Mouse (Mus musculus) liver, adult 2 months (tissue): ENCODE data around the gene Trarg1. TPM values are rescaled to one million over a fixed set of nuclear protein-coding genes. Genes with fewer than 3 reads are reported as not detected.

Experiments used
- DNase-seq: peaks from one replicate; pipeline ENCODE4 v3.0.0-alpha.2; 2011; ENCODE audit warnings: low read depth, low spot score; ENCODE audit errors: extremely low read depth
- H3K27ac ChIP-seq: fragments of 200-500 bp; replicated peaks from 2 replicates; pipeline ENCODE4 v1.5.1; 2012; ENCODE audit warnings: low read depth, mild to moderate bottlenecking, control low read depth, inconsistent platforms, low read length; ENCODE audit not compliant: insufficient read depth
- H3K27me3 ChIP-seq: fragments of 200-500 bp; 2 replicates; pipeline ENCODE4 v1.6.1; 2012; ENCODE audit warnings: mild to moderate bottlenecking, moderate library complexity, low read length, inconsistent platforms; ENCODE audit not compliant: control insufficient read depth, insufficient read depth
- H3K36me3 ChIP-seq: fragments of 200-500 bp; 2 replicates; pipeline ENCODE4 v1.6.1; 2012; ENCODE audit warnings: low read length, inconsistent platforms; ENCODE audit not compliant: control insufficient read depth, insufficient read depth
- H3K4me1 ChIP-seq: fragments of 200-500 bp; 2 replicates; pipeline ENCODE4 v1.6.1; 2011; ENCODE audit warnings: low read length; ENCODE audit not compliant: control insufficient read depth, insufficient read depth
- H3K4me3 ChIP-seq: fragments of 200-500 bp; 2 replicates; pipeline ENCODE4 v1.5.1; 2011; ENCODE audit warnings: low read depth, mild to moderate bottlenecking, control low read depth, low read length, moderate library complexity; ENCODE audit not compliant: insufficient read depth
- H3K79me2 ChIP-seq: fragments of 200-500 bp; 2 replicates; pipeline ENCODE4 v1.6.1; 2012; ENCODE audit warnings: inconsistent platforms, mild to moderate bottlenecking, low read length, moderate library complexity; ENCODE audit not compliant: control insufficient read depth, insufficient read depth
- H3K9ac ChIP-seq: fragments of 200-500 bp; 2 replicates; pipeline ENCODE4 v1.6.1; 2012; ENCODE audit warnings: low read depth, mild to moderate bottlenecking, control low read depth, inconsistent platforms, low read length
- CTCF ChIP-seq: fragments of 200-500 bp; IDR thresholded peaks from 2 replicates; pipeline ENCODE4 v1.5.1; 2011; ENCODE audit warnings: low read depth, low read length, control low read depth
- POLR2A ChIP-seq: fragments of 200-500 bp; IDR thresholded peaks from 2 replicates; pipeline ENCODE4 v1.6.1; 2011; ENCODE audit warnings: low read length, control low read depth; ENCODE audit not compliant: insufficient read depth; ENCODE audit errors: extremely low read depth
- WGBS: fragments of 180-500 bp; shearing (Covaris S2); methylation state at CpG from one replicate; pipeline ENCODE4 v1.1.7; 2018; 5-methylcytosine and 5-hydroxymethylcytosine counted together
- polyA plus RNA-seq: library from polyadenylated mRNA; depleted of rRNA; stranded (reverse); fragments of >200 nt; gene quantifications from 2 replicates; pipeline ENCODE4 v1.2.3, GENCODE M21; 2012
- total RNA-seq: library from RNA; depleted of rRNA; stranded (reverse); fragments of >200 nt; gene quantifications from 2 replicates; pipeline ENCODE4 v1.2.3, GENCODE M21; 2014

Trarg1 gene
- total and polyA plus RNA-seq, 2 experiments, result 0.09 to 0.18 TPM

DNA sequence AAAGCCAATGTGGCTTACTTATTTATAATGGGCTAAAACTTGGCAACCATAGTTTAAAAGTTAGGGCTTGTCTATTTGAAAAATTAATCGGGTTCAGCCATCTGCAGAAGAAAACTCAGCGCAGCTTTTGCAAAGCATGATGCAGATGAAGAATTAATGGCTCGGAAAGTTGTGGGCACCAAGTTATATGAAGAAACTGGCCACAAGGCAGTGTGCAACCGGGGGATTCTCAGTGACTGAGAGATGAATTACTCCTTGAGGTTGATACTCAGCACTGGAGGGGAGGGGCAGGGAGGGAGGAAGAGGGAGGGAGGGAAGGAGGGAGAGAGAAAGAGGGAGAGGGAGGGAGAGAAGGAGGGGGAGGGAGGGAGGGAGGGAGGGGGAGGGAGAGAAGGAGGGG is 37.4 kb downstream of the Trarg1 start:
- Histone ChIP-seq H3K27me3 (no peaks in the 10 kb centered on the region), H3K79me2 (no peaks in the 10 kb centered on the region), H3K4me1 (no peaks in the 10 kb centered on the region), H3K4me3 (no peak overlapping the region), H3K9ac (no peak overlapping the region), H3K27ac (no peak overlapping the region), H3K36me3 (no peaks in the 10 kb centered on the region)
- WGBS, result 83% methylated on average over 4 of the region's 4 CpGs
- TF ChIP-seq CTCF, result no peak
- no peak for DNase-seq

DNA sequence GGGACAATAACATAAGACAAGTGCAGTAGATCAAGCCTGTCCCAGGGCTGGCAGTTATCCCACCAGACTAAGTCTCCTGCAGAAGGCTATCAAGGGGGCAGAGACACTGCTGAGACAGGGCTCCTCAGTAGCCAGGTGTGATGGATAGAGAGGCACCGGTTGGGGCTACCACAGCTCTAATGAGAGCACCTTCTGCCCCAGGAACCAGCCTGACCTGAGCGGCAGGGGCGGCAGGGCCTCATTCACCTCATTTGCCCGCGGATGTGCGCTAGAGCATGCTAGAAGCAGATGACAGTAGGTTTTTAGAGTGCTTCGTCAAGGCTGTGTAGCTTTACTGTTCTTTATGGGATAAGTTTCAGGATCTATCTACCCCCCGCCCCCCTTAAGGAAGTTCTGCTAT is 44.3 kb downstream of the Trarg1 start:
- Histone ChIP-seq H3K4me3 (no peak overlapping the region), H3K4me1 (no peaks in the 10 kb centered on the region), H3K36me3 (peaks cover 4% of the 10 kb centered on the region; the same call in 1 of the 2 replicates), H3K79me2 (no peaks in the 10 kb centered on the region), H3K27ac (no peak overlapping the region), H3K9ac (no peak overlapping the region), H3K27me3 (no peaks in the 10 kb centered on the region)
- DNase-seq, result no peak
- TF ChIP-seq CTCF, result no peak
- TF ChIP-seq POLR2A, result no peak
- WGBS, result 87% methylated on average over 8 of the region's 8 CpGs

- H3K27me3 ChIP-seq, result no peaks in the 10 kb centered on the region
- 98% methylated on average over 11 of the region's 11 CpGs for WGBS
- no peaks in the 10 kb centered on the region for H3K79me2 ChIP-seq
- peaks cover 13% of the 10 kb centered on the region; the same call in 1 of the 2 replicates for H3K36me3 ChIP-seq
- no peak for TF ChIP-seq POLR2A
- no peak for TF ChIP-seq CTCF
- no peak overlapping the region for H3K4me3 ChIP-seq
- H3K9ac ChIP-seq, result no peak overlapping the region
- peaks cover 2% of the 10 kb centered on the region; the same call in 1 of the 2 replicates for H3K4me1 ChIP-seq
- H3K27ac ChIP-seq, result no peak overlapping the region
- no peak for DNase-seq
These were observed 48.5 kb downstream of the Trarg1 start for GRCm38 (mm10) chr11:76728093-76728492.

DNA sequence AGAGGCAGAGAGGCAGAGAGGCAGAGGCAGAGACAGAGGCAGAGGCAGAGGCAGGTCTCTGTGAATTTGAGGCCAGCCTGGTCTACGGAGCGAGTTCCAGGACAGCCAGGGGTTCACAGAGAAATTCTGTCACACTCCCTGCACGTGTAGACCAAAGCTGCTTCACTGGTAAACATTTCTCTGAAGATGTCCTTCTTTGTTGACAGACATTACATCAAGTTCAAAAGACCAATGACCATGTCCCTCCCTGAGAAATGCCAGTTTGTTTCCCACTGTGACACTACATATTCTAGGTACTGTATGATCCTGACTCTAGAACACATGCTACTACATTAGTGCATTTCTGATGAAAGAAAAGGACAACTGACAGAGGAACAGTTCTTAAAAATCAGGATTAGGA is 51.0 kb downstream of the Trarg1 start:
- peak overlapping the region; percentile 33; the same call in 1 of the 2 replicates for H3K9ac ChIP-seq
- WGBS, result 7% methylated on average over 3 of the region's 3 CpGs
- peak overlapping the region; percentile 33 for H3K27ac ChIP-seq
- peaks cover 2% of the 10 kb centered on the region; the same call in 1 of the 2 replicates for H3K4me1 ChIP-seq
- no peaks in the 10 kb centered on the region for H3K27me3 ChIP-seq
- TF ChIP-seq CTCF, result no peak
- TF ChIP-seq POLR2A, result no peak
- peak; percentile 81 for DNase-seq
- no peak overlapping the region for H3K4me3 ChIP-seq
- no peaks in the 10 kb centered on the region for H3K79me2 ChIP-seq
- peaks cover 22% of the 10 kb centered on the region; the same call in 1 of the 2 replicates for H3K36me3 ChIP-seq

GRCm38 (mm10) chr11:76734560-76734959 is 55.0 kb downstream of the Trarg1 start:
- DNase-seq, result no peak
- Histone ChIP-seq H3K27ac (no peak overlapping the region), H3K4me1 (peaks cover 2% of the 10 kb centered on the region; the same call in 1 of the 2 replicates), H3K36me3 (peaks cover 22% of the 10 kb centered on the region), H3K4me3 (no peak overlapping the region), H3K27me3 (no peaks in the 10 kb centered on the region), H3K79me2 (no peaks in the 10 kb centered on the region), H3K9ac (no peak overlapping the region)
- TF ChIP-seq CTCF, result no peak
- TF ChIP-seq POLR2A, result no peak
- 77% methylated on average over 3 of the region's 3 CpGs for WGBS

DNA sequence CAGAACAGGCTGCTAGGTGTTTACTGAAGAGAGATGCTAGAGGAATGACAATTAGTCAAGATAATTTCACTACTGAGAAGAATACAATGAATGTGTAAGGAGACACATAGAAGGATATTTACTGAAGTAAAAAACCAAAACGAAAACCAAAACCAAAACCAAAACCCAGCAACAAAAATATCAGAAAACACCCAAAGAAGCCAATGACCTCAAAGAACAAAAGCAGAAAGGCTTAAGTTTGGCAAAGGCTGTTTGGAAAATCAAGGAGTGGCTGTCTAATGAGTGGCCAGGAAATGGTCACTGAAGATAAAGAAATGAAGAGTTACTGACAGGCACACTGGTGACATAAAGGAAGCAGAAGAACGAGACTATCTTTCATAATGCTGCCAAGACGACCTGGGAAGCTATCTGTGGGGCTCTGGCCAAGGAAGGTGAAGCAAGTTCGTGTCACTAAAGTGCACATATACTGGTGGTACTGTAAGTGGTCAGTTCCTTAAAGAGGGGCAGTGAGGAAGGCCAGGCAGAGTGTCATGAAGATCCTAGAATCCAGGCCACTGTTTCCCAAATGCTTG is 56.2 kb downstream of the Trarg1 start:
- peaks cover 19% of the 10 kb centered on the region for H3K36me3 ChIP-seq
- no peak for DNase-seq
- no peak overlapping the region for H3K4me3 ChIP-seq
- WGBS, result 33% methylated on average over 4 of the region's 4 CpGs
- no peak for TF ChIP-seq POLR2A
- H3K27me3 ChIP-seq, result no peaks in the 10 kb centered on the region
- no peak overlapping the region for H3K9ac ChIP-seq
- peaks cover under 1% of the 10 kb centered on the region; the same call in 1 of the 2 replicates for H3K4me1 ChIP-seq
- no peaks in the 10 kb centered on the region for H3K79me2 ChIP-seq
- peak overlapping the region; percentile 15; the same call in 1 of the 2 replicates for H3K27ac ChIP-seq
